Mouse (Mus musculus) forebrain, embryonic 14.5 days (tissue): ENCODE measurements at regions not wholly inside any gene's neighbourhood (a gene's known extent, or its start where the extent isn't known, plus 50 kb on each side); places are given as distances from the start of the nearest gene placed in this dataset.

Source experiments
- ATAC-seq: fragments of 200-750 bp; cut with Nextera tagmentation; 2 replicates; pipeline ENCODE4 v1.8.0; 2017; ENCODE audit warnings: mild to moderate bottlenecking, moderate library complexity
- DNase-seq: peaks from one replicate; pipeline ENCODE4 v3.0.0-alpha.2; 2015; ENCODE audit warnings: low spot score
- H3K27ac ChIP-seq: fragments of 300-500 bp; sonication (generic); 2 replicates; pipeline ENCODE4 v1.5.1; 2014; ENCODE audit warnings: low read depth, mild to moderate bottlenecking, control low read depth, low read length, moderate library complexity
- H3K27me3 ChIP-seq: fragments of 300-500 bp; sonication (generic); replicated peaks from 2 replicates; pipeline ENCODE4 v1.6.1; 2014; ENCODE audit warnings: low read length, control low read depth, mixed read lengths; ENCODE audit not compliant: control insufficient read depth, insufficient read depth
- H3K36me3 ChIP-seq: fragments of 300-500 bp; sonication (generic); 2 replicates; pipeline ENCODE4 v1.6.1; 2014; ENCODE audit warnings: low read length, control low read depth; ENCODE audit not compliant: control insufficient read depth, insufficient read depth
- H3K4me1 ChIP-seq: fragments of 300-500 bp; sonication (generic); 2 replicates; pipeline ENCODE4 v1.6.1; 2014; ENCODE audit warnings: antibody characterized with exemption, low read length, control low read depth; ENCODE audit not compliant: control insufficient read depth, insufficient read depth
- H3K4me2 ChIP-seq: fragments of 300-500 bp; sonication (generic); 2 replicates; pipeline ENCODE4 v1.6.1; 2014; ENCODE audit warnings: mild to moderate bottlenecking, control low read depth, low read length
- H3K4me3 ChIP-seq: fragments of 300-500 bp; sonication (generic); 2 replicates; pipeline ENCODE4 v1.5.1; 2014; ENCODE audit warnings: low read depth, low read length, control low read depth
- H3K9ac ChIP-seq: fragments of 300-500 bp; sonication (generic); 2 replicates; pipeline ENCODE4 v1.6.1; 2014; ENCODE audit warnings: mild to moderate bottlenecking, low read length, control low read depth, moderate library complexity
- H3K9me3 ChIP-seq: fragments of 300-500 bp; sonication (generic); replicated peaks from 2 replicates; pipeline ENCODE4 v1.6.1; 2016; ENCODE audit warnings: low read length, control low read depth, mixed read lengths; ENCODE audit not compliant: control insufficient read depth
- WGBS: fragments of 180-500 bp; shearing (Covaris S2); extraction: QIAGEN DNeasy Blood & Tissue Kit; methylation state at CpG from one replicate; pipeline ENCODE4 v1.1.7; 2014; 5-methylcytosine and 5-hydroxymethylcytosine counted together

DNA sequence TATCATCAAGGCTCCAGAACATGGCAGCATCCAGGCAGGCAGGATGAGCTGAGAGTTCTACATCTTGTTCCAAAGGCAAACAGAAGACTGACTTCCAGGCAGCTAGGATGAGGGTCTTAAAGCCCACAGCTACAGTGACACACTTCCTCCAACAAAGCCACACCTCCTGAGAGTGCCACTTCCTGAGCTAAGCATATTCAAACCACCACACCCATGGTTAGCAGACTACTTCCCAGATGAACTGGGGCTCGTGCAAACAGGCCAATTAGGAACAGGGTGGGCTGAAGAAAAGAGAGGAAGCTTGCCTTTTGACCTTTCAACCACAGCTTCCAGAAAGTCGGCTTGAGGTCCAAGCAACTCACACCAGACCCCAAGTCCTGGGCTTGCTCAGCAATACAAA is 77.8 kb upstream of the Bach2 start:
- H3K36me3 ChIP-seq, result no peaks in the 10 kb centered on the region
- H3K4me3 ChIP-seq, result no peak overlapping the region
- no peak overlapping the region for H3K27ac ChIP-seq
- no peaks in the 10 kb centered on the region for H3K9me3 ChIP-seq
- ATAC-seq (no peak), DNase-seq (no peak)
- no peak overlapping the region for H3K9ac ChIP-seq
- no peaks in the 10 kb centered on the region for H3K27me3 ChIP-seq
- no peak overlapping the region for H3K4me2 ChIP-seq
- peaks cover 13% of the 10 kb centered on the region for H3K4me1 ChIP-seq
- WGBS, result 64% methylated on average over 2 of the region's 2 CpGs

DNA sequence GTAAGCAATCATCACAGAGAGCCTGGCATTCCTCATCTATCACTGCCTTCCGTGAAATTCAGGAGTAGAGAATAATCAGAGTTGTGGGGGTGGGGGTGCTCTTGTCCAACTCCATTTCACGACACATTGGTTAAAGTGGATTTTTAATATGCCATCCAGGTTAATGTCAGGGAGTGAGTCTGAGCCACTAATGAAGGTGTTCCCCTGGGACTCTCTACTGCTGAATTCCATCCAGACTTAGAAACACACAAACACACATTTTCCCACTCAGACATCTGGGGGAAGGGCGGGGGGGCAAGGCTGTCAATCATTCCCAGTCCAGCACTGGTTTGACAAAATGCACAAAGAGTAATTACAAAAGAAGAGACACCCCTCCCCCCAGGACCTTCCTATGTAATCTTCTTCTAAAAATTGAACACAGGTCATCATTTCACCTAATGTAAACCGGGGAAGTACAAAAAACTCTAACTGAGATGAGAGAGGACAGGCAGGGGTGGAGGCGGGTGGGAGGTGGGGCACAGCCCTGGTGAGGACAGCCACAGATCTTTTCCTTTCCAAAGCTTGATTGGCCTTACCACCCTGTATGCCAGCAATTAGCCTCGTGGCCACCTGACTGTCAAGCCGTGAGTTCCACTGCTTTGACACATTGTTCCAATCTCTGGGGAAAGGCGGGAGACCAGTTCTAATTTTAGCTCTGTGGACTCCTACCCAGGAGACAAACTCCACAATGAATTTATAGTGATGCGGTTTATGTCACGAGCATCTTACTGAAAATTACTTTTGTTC is 76.5 kb upstream of the Bach2 start:
- 26% methylated on average over 10 of the region's 10 CpGs for WGBS
- ATAC-seq, result peak; percentile 40

DNA sequence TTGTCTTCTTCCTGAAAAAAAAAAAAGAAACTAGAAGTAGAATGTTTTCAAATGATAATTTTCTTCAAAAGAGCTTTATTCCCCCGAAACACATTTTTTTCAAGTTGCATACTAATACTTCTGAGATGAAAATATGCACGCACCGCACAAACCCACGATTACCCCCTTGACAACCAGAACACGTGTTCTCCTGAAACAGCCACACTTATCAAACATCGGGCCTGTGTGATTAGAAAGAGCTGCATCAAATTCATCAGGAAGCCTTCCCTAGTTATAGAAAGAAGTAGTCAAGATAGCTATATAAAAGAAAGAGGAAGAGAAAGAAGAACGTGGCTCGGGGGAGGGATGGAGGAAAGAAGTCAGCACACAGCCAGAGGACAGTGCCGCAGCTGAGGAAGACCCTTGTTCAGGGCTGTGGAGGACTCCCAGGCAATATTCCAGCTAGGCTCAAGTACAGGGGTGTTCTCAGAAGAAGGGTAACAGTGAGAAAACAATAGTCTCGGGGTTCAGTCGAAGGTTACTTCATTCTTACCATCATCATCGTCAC is 75.8 kb upstream of the Bach2 start:
- WGBS, result 84% methylated on average over 12 of the region's 12 CpGs
- Histone ChIP-seq H3K4me1 (peaks cover 20% of the 10 kb centered on the region), H3K4me2 (no peak overlapping the region), H3K36me3 (no peaks in the 10 kb centered on the region), H3K27me3 (no peaks in the 10 kb centered on the region), H3K9ac (no peak overlapping the region), H3K4me3 (no peak overlapping the region), H3K9me3 (no peaks in the 10 kb centered on the region), H3K27ac (peak overlapping the region; percentile 39; the same call in 1 of the 2 replicates)
- DNase-seq (no peak), ATAC-seq (no peak)

More for the DNA sequence above, 76.5 kb upstream of the Bach2 start:
- 0 out of 2 replicates have a peak overlapping the region, but pooled peaks have one; percentile 11 for H3K27ac ChIP-seq
- no peaks in the 10 kb centered on the region for H3K9me3 ChIP-seq
- H3K27me3 ChIP-seq, result no peaks in the 10 kb centered on the region
- 0 out of 2 replicates have a peak overlapping the region, but pooled peaks have one; percentile 4 for H3K4me2 ChIP-seq
- H3K4me3 ChIP-seq, result no peak overlapping the region
- no peaks in the 10 kb centered on the region for H3K36me3 ChIP-seq
- no peak overlapping the region for H3K9ac ChIP-seq
- peaks cover 16% of the 10 kb centered on the region for H3K4me1 ChIP-seq
- peak; percentile 53 for DNase-seq

DNA sequence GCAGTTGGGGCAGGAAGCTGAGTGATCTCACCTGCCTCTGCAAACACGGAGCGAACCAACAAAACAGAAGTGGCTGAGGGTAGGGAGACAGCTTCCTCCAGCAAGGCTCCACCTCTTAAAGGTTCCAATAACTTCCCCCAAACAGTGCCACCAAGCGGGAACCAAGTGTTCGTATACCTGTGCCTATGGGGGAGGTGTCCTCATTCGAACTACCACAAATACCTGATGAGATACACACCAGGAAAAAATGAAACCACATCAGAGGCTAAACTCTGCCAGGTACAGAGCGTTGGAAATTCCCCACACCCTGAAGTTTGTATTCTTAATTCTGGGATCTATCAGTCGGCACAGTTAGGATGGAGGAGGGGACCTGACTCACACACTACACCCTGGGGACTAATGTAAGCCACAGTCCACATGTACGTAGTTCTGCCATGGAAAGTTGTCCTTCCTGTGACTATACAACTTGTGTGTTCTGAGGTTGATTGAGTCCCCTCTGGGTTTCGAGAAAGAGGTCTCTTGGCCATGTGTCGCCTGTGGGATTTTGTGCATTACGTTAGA is 74.4 kb upstream of the Bach2 start:
- no peaks in the 10 kb centered on the region for H3K36me3 ChIP-seq
- no peak overlapping the region for H3K4me3 ChIP-seq
- no peak for ATAC-seq
- DNase-seq, result no peak
- 92% methylated on average over 11 of the region's 11 CpGs for WGBS
- H3K27ac ChIP-seq, result no peak overlapping the region
- H3K9ac ChIP-seq, result no peak overlapping the region
- H3K4me1 ChIP-seq, result peaks cover 20% of the 10 kb centered on the region
- H3K27me3 ChIP-seq, result no peaks in the 10 kb centered on the region
- no peaks in the 10 kb centered on the region for H3K9me3 ChIP-seq
- no peak overlapping the region for H3K4me2 ChIP-seq

DNA sequence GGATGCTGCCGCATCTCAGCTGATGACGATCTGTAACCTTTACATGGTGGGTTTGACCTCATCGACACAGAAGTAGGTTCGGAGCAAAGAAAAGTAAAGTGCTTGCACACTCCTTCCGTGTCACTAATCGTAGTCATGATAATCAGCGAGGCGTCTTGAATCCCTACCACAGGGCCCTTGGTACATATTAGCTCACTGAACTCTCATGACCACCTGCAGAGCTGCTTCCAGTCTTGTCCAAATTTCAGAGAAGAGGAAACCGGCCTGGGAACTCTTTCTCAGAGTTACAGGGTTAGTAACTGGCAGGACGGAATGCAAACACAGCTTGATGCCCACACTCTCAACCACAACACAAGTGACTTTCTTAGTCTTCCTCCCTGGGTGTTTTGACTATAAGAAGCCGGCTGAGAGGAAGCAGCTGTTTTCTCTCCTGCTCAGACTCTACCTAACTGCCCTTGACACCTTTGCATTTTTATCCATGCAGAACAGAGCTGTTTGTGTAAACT is 73.8 kb upstream of the Bach2 start:
- H3K4me1 ChIP-seq, result peaks cover 20% of the 10 kb centered on the region
- H3K9ac ChIP-seq, result no peak overlapping the region
- H3K27me3 ChIP-seq, result no peaks in the 10 kb centered on the region
- H3K27ac ChIP-seq, result no peak overlapping the region
- no peak for ATAC-seq
- H3K4me2 ChIP-seq, result no peak overlapping the region
- no peaks in the 10 kb centered on the region for H3K36me3 ChIP-seq
- WGBS, result 84% methylated on average over 11 of the region's 11 CpGs
- no peak overlapping the region for H3K4me3 ChIP-seq
- no peaks in the 10 kb centered on the region for H3K9me3 ChIP-seq
- DNase-seq, result no peak

DNA sequence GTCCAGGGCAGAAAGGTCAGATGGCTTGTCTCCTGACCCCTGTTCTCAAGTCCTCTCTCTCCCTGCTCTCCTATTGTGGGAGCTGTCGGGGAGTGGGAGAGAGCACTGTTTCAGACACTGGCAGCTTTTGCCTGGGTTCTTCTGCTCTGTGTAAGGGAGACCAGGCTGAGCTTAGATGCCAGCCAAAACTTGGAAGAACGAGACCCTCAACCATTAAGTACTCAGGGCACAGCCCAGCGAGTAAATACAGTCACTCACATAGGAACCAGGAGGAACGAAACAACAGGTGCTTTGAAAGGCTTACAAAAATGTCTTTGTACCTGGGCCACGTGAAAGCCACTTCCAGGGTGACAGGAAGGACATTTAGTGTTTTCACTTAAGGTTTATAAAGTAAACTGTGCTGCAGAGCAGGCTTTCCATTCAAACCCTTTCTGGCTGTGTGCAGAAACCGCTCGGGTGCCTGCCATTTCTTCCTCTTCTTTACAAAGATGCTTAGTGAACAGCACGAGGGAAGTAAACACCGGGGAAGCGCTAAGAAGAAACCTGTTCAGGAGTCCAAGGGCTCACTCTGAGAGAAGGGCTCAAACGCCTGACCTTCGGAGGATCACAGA is 72.6 kb upstream of the Bach2 start:
- 33% methylated on average over 12 of the region's 12 CpGs for WGBS
- Histone ChIP-seq H3K9me3 (no peaks in the 10 kb centered on the region), H3K27me3 (no peaks in the 10 kb centered on the region), H3K27ac (no peak overlapping the region), H3K4me1 (peaks cover 20% of the 10 kb centered on the region), H3K36me3 (no peaks in the 10 kb centered on the region), H3K4me2 (no peak overlapping the region), H3K9ac (no peak overlapping the region), H3K4me3 (no peak overlapping the region)
- ATAC-seq (no peak), DNase-seq (no peak)

DNA sequence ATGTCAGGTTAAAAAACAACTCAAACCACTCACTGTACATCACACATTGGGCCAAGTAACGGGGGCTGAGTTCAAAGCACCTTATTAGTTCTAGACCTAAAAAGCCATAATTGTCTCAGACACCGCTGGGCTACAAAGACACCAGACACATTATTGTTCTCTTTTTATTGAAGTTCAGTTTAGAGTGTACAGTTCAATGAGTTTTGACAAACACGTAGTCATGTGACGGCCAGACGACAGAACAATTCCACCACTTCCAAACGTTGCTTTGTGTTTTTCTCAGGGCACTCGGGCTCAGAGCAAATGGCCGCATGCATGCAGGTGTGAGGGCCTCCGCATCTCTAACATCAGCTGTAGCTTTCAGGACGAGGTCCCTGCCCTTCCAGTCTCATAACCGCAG is 71.5 kb upstream of the Bach2 start:
- ATAC-seq, result no peak
- 15% methylated on average over 11 of the region's 11 CpGs for WGBS

DNA sequence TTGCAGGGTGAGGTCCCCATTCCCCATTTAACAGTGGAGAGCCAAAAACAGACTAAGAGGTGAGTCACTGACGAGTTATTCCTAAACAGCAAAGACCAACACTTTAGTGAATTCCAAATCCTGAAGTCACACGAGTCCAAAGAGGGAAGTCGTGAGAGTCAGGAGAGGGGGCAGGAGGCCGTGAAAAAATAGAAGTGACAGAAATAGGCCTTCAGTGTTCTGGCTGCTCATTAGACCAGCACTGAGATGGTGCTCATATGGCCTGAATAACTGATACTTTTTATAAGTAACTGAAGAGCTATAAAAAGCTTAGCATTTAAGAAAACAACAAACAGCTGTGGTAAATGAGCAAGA is 68.5 kb upstream of the Bach2 start:
- H3K9me3 ChIP-seq, result no peaks in the 10 kb centered on the region
- DNase-seq, result no peak
- WGBS, result 66% methylated on average over 4 of the region's 4 CpGs
- H3K27me3 ChIP-seq, result no peaks in the 10 kb centered on the region
- 0 out of 2 replicates have a peak, but pooled peaks cover 7% of the 10 kb centered on the region for H3K4me1 ChIP-seq
- ATAC-seq, result no peak
- H3K4me2 ChIP-seq, result no peak overlapping the region
- no peaks in the 10 kb centered on the region for H3K36me3 ChIP-seq
- no peak overlapping the region for H3K9ac ChIP-seq
- no peak overlapping the region for H3K4me3 ChIP-seq
- H3K27ac ChIP-seq, result no peak overlapping the region

More for the DNA sequence above, 71.5 kb upstream of the Bach2 start:
- Histone ChIP-seq H3K4me1 (peaks cover 12% of the 10 kb centered on the region), H3K4me2 (no peak overlapping the region), H3K4me3 (no peak overlapping the region), H3K9ac (no peak overlapping the region), H3K27me3 (no peaks in the 10 kb centered on the region), H3K9me3 (no peaks in the 10 kb centered on the region), H3K27ac (no peak overlapping the region), H3K36me3 (no peaks in the 10 kb centered on the region)
- no peak for DNase-seq
